Mouse (Mus musculus): ENCODE data around the gene Ankrd39. TPM values are rescaled to one million over a fixed set of nuclear protein-coding genes. Genes with fewer than 3 reads are reported as not detected.

The Ankrd39 gene
- total and polyA plus RNA-seq, 2 experiments from 2014 or later: 32.5 to 38.1 TPM

DNA sequence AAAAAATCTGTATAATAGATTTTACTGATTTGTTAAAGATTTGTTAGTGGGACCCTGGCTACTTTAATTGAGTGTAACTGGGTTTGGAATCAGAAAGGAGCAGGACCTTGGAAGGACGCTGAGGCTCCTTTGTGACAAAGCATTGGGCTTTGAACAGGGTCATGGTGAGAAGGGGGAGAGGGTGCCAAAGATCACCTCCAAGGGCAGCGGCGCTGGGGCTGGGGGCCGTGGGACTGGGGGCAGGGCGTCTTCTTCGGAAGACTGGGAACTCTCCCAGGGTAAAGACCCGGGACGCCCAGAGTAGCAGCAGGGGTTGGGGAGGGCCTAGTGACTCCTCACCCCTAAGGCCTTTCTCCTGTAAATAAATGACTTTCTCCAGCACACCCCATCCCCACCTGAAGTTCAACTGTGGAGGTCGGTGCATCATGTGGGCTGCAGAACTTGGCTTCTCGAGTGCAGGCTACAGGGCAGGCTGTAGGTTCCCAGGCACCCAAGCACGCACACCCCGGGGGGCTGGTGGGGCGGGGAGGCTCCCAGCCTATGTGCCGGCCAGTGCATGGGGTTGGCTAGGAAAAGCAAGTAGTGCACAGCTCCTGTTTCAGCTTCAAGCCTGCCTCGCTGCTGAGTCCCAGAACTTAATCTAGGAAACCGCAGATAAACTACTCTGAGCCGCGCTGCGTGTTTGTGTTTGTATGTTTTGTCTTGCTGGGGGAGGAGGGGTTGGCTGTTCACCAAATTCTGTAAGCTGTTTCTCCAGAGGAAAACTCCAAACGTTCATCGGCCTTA lies 20.8 kb upstream of the Ankrd39 start:
- 36% methylated on average over 21 of the region's 21 CpGs for WGBS

DNA sequence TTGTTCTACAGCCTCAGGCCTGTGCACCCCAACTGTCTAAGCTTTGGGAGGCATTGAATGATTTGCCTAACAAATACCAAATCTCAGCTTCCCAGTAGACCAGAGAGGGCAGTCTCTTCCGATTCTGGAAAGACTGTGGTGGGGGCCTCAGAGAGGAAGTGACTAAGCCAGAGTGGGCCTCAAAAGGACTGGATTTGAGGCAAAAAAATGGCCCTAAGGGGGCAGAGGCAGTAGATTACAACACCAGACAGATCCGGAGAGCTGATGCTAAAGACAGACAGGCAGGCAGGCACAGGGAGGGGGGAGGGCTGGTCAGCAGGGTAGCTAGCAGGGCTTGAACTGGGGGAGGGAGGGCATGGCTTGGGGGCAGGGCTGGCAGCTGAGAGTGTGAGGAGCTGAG lies 19.2 kb upstream of the Ankrd39 start:
- H3K9me3 ChIP-seq (ENCODE audit: low read length): no peaks in the 10 kb centered on the region
- no peak overlapping the region for H3K27ac ChIP-seq
- 20% methylated on average over 2 of the region's 2 CpGs for WGBS
- no peak overlapping the region for H3K4me3 ChIP-seq (ENCODE audit: low read length)
- H3K9ac ChIP-seq (replicated peaks; ENCODE audit: low read length): no peak overlapping the region
- DNase-seq (ENCODE audit: low spot score) (no peak), ATAC-seq (no peak)
- no peaks in the 10 kb centered on the region for H3K36me3 ChIP-seq (ENCODE audit: insufficient read depth, low read length)
- no peaks in the 10 kb centered on the region for H3K4me1 ChIP-seq (ENCODE audit: insufficient read depth, low read length)
- TF ChIP-seq CTCF (IDR thresholded peaks at IDR 0.05; ENCODE audit: low read depth): no peak
- H3K4me2 ChIP-seq (ENCODE audit: low read depth, low read length): no peak overlapping the region
- H3K27me3 ChIP-seq (ENCODE audit: insufficient read depth, low read length): no peaks in the 10 kb centered on the region

More for the DNA sequence above, 20.8 kb upstream of the Ankrd39 start:
- Histone ChIP-seq H3K4me3 (ENCODE audit: low read length) (no peak overlapping the region), H3K4me1 (ENCODE audit: insufficient read depth, low read length) (no peaks in the 10 kb centered on the region), H3K27me3 (ENCODE audit: insufficient read depth, low read length) (no peaks in the 10 kb centered on the region), H3K9me3 (ENCODE audit: low read length) (no peaks in the 10 kb centered on the region), H3K9ac (replicated peaks; ENCODE audit: low read length) (no peak overlapping the region), H3K27ac (no peak overlapping the region), H3K36me3 (ENCODE audit: insufficient read depth, low read length) (no peaks in the 10 kb centered on the region), H3K4me2 (ENCODE audit: low read depth, low read length) (no peak overlapping the region)
- no peak for ATAC-seq
- no peak for TF ChIP-seq CTCF (IDR thresholded peaks at IDR 0.05; ENCODE audit: low read depth)
- no peak for DNase-seq (ENCODE audit: low spot score)

DNA sequence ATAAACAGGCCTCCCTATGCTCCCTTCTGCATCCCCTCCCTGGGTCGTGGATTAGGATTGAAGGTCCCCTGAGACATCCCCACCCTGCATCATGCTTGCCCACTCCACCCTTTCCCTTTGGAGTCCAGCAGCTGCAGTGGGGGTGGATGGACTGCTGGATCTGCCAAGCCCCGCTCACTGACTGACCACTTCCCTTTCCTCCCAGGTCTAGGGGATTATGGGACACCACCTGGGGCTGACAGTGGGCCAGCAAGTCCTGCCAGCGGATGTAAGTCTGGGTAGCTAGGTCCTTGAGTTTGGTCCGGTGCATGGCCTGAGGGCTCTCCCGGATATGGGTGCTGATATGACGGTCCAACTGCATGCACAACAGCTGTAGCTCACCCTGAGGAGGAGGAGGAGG lies 16.9 kb upstream of the Ankrd39 start:
- ATAC-seq: no peak
- 82% methylated on average over 6 of the region's 6 CpGs for WGBS
- Histone ChIP-seq H3K4me2 (ENCODE audit: low read depth, low read length) (no peak overlapping the region), H3K4me3 (ENCODE audit: low read length) (no peak overlapping the region), H3K4me1 (ENCODE audit: insufficient read depth, low read length) (no peaks in the 10 kb centered on the region), H3K9ac (replicated peaks; ENCODE audit: low read length) (no peak overlapping the region), H3K9me3 (ENCODE audit: low read length) (no peaks in the 10 kb centered on the region), H3K27me3 (ENCODE audit: insufficient read depth, low read length) (no peaks in the 10 kb centered on the region), H3K27ac (no peak overlapping the region), H3K36me3 (ENCODE audit: insufficient read depth, low read length) (no peaks in the 10 kb centered on the region)
- no peak for TF ChIP-seq CTCF (IDR thresholded peaks at IDR 0.05; ENCODE audit: low read depth)
- no peak for DNase-seq (ENCODE audit: low spot score)

- 67% methylated on average over 4 of the region's 4 CpGs for WGBS
- H3K36me3 ChIP-seq (ENCODE audit: insufficient read depth, low read length): no peaks in the 10 kb centered on the region
- no peak overlapping the region for H3K4me3 ChIP-seq (ENCODE audit: low read length)
- ATAC-seq (no peak), DNase-seq (ENCODE audit: low spot score) (no peak)
- H3K27ac ChIP-seq: no peak overlapping the region
- H3K27me3 ChIP-seq (ENCODE audit: insufficient read depth, low read length): no peaks in the 10 kb centered on the region
- H3K9me3 ChIP-seq (ENCODE audit: low read length): no peaks in the 10 kb centered on the region
- no peak for TF ChIP-seq CTCF (IDR thresholded peaks at IDR 0.05; ENCODE audit: low read depth)
- H3K4me2 ChIP-seq (ENCODE audit: low read depth, low read length): no peak overlapping the region
- H3K4me1 ChIP-seq (ENCODE audit: insufficient read depth, low read length): peaks cover 3% of the 10 kb centered on the region; the same call in 1 of the 2 replicates
- no peak overlapping the region for H3K9ac ChIP-seq (replicated peaks; ENCODE audit: low read length)
Measured at GRCm38 (mm10) chr1:36563632-36564031, 16.4 kb upstream of the Ankrd39 start.

GRCm38 (mm10) chr1:36563197-36563596 lies 16.0 kb upstream of the Ankrd39 start:
- H3K4me3 ChIP-seq (ENCODE audit: low read length): no peak overlapping the region
- H3K36me3 ChIP-seq (ENCODE audit: insufficient read depth, low read length): no peaks in the 10 kb centered on the region
- no peak for DNase-seq (ENCODE audit: low spot score)
- H3K9me3 ChIP-seq (ENCODE audit: low read length): no peaks in the 10 kb centered on the region
- WGBS: 62% methylated on average over 2 of the region's 2 CpGs
- no peaks in the 10 kb centered on the region for H3K27me3 ChIP-seq (ENCODE audit: insufficient read depth, low read length)
- ATAC-seq: no peak
- no peak for TF ChIP-seq CTCF (IDR thresholded peaks at IDR 0.05; ENCODE audit: low read depth)
- H3K4me1 ChIP-seq (ENCODE audit: insufficient read depth, low read length): peaks cover 6% of the 10 kb centered on the region; the same call in 1 of the 2 replicates
- H3K9ac ChIP-seq (replicated peaks; ENCODE audit: low read length): no peak overlapping the region
- H3K4me2 ChIP-seq (ENCODE audit: low read depth, low read length): no peak overlapping the region
- no peak overlapping the region for H3K27ac ChIP-seq

DNA sequence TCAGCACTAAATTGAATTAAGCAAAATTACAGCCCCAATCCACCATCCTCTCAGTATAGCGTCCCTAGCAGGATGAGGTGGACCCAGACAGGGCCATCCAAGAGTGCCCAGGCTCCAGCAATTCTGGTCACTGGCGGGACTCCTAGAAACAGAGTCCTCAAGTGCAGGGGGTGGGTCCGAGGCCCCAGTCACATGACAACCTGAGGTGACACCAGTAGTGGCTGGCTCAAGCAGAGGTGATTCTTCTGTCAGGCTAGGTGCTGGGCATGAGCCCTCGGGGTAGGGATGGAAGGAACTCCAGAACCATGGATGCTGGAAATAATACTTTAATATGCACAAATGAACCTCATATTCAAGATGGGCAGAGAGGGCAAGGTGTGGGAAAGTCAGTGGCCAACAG lies 15.1 kb upstream of the Ankrd39 start:
- no peak for ATAC-seq
- Histone ChIP-seq H3K27me3 (ENCODE audit: insufficient read depth, low read length) (no peaks in the 10 kb centered on the region), H3K27ac (no peak overlapping the region), H3K4me3 (ENCODE audit: low read length) (no peak overlapping the region), H3K4me2 (ENCODE audit: low read depth, low read length) (no peak overlapping the region), H3K36me3 (ENCODE audit: insufficient read depth, low read length) (no peaks in the 10 kb centered on the region), H3K9ac (replicated peaks; ENCODE audit: low read length) (no peak overlapping the region), H3K9me3 (ENCODE audit: low read length) (no peaks in the 10 kb centered on the region), H3K4me1 (ENCODE audit: insufficient read depth, low read length) (peaks cover 6% of the 10 kb centered on the region; the same call in 1 of the 2 replicates)
- no peak for TF ChIP-seq CTCF (IDR thresholded peaks at IDR 0.05; ENCODE audit: low read depth)
- WGBS: 82% methylated on average over 4 of the region's 4 CpGs
- DNase-seq (ENCODE audit: low spot score): no peak

- 72% methylated on average over 6 of the region's 6 CpGs for WGBS
- Histone ChIP-seq H3K4me2 (ENCODE audit: low read depth, low read length) (no peak overlapping the region), H3K27me3 (ENCODE audit: insufficient read depth, low read length) (no peaks in the 10 kb centered on the region), H3K9me3 (ENCODE audit: low read length) (no peaks in the 10 kb centered on the region), H3K4me1 (ENCODE audit: insufficient read depth, low read length) (peaks cover 6% of the 10 kb centered on the region; the same call in 1 of the 2 replicates), H3K4me3 (ENCODE audit: low read length) (no peak overlapping the region), H3K36me3 (ENCODE audit: insufficient read depth, low read length) (no peaks in the 10 kb centered on the region), H3K27ac (no peak overlapping the region), H3K9ac (replicated peaks; ENCODE audit: low read length) (no peak overlapping the region)
- TF ChIP-seq CTCF (IDR thresholded peaks at IDR 0.05; ENCODE audit: low read depth): no peak
- DNase-seq (ENCODE audit: low spot score) (no peak), ATAC-seq (no peak)
Measured at GRCm38 (mm10) chr1:36560903-36561302, 13.7 kb upstream of the Ankrd39 start.
